Mouse (Mus musculus) CH12.LX (cell line): ENCODE data around the gene Acot4. TPM values are rescaled to one million over a fixed set of nuclear protein-coding genes. Genes with fewer than 3 reads are reported as not detected.

ENCODE experiments used
- DNase-seq: peaks from one replicate; pipeline ENCODE4 v3.0.0-alpha.2; 2013; ENCODE audit errors: extremely low read depth
- H3K27ac ChIP-seq: 2 replicates; pipeline ENCODE4 v1.5.1; 2012; ENCODE audit warnings: low read depth, mild to moderate bottlenecking, control low read depth, moderate library complexity; ENCODE audit not compliant: insufficient read depth
- H3K27me3 ChIP-seq: replicated peaks from 2 replicates; pipeline ENCODE3; 2012; ENCODE audit warnings: inconsistent platforms
- H3K36me3 ChIP-seq, 2 experiments: replicated peaks in 1 of 2; 2 replicates each; pipeline versions ENCODE3 to v1.6.1; 2012; ENCODE audit warnings: inconsistent platforms in 1 of 2, low read length in 1 of 2, mild to moderate bottlenecking in 1 of 2, mixed read lengths in 1 of 2, moderate library complexity in 1 of 2; ENCODE audit not compliant: control insufficient read depth in 1 of 2, insufficient read depth in 1 of 2
- H3K4me1 ChIP-seq, 2 experiments: 2 replicates each; pipeline ENCODE4 v1.6.1; 2012; ENCODE audit warnings: inconsistent platforms in 1 of 2, moderate library complexity in 1 of 2; ENCODE audit not compliant: insufficient read depth in 2 of 2, control insufficient read depth in 1 of 2
- H3K4me2 ChIP-seq: 2 replicates; pipeline ENCODE4 v1.6.1; 2012; ENCODE audit warnings: low read depth, mild to moderate bottlenecking, control low read depth; ENCODE audit not compliant: poor library complexity, insufficient read depth, severe bottlenecking
- H3K4me3 ChIP-seq, 3 experiments: fragments of 150-350 bp in 1 of 3; sonication (generic) in 1 of 3; replicated peaks in 1 of 3; 2 replicates each; pipeline versions ENCODE3 to v1.5.1; 2011 to 2012; ENCODE audit warnings: low read depth in 2 of 3, low read length in 2 of 3, mild to moderate bottlenecking in 2 of 3, moderate library complexity in 2 of 3, control low read depth in 1 of 3, improper control_type of control experiment in 1 of 3, inconsistent platforms in 1 of 3, mixed read lengths in 1 of 3; ENCODE audit not compliant: poor library complexity in 1 of 3
- H3K79me2 ChIP-seq: replicated peaks from 2 replicates; pipeline ENCODE4 v1.6.1; 2012; ENCODE audit warnings: mild to moderate bottlenecking, moderate library complexity; ENCODE audit not compliant: control insufficient read depth, poor library complexity, insufficient read depth, severe bottlenecking; ENCODE audit errors: extremely low read depth
- H3K9ac ChIP-seq: 2 replicates; pipeline ENCODE4 v1.6.1; 2012; ENCODE audit warnings: low read depth, mild to moderate bottlenecking, control low read depth, moderate library complexity; ENCODE audit not compliant: insufficient read depth
- H3K9me3 ChIP-seq: replicated peaks from 2 replicates; pipeline ENCODE3; 2012; ENCODE audit warnings: low read length, inconsistent platforms, mixed read lengths
- CTCF ChIP-seq, 2 experiments: IDR thresholded peaks in 1 of 2; conservative IDR thresholded peaks in 1 of 2; 2 replicates each; pipeline ENCODE4 v1.5.1; 2011 to 2012; ENCODE audit warnings: low read depth in 2 of 2, low read length in 2 of 2, improper control_type of control experiment in 1 of 2, inconsistent platforms in 1 of 2, mild to moderate bottlenecking in 1 of 2, moderate library complexity in 1 of 2
- E2F4 ChIP-seq: IDR thresholded peaks from 2 replicates; pipeline ENCODE4 v1.6.1; 2011; ENCODE audit warnings: low read depth, low read length, improper control_type of control experiment; ENCODE audit not compliant: insufficient replicate concordance
- ELF1 ChIP-seq: IDR thresholded peaks from 2 replicates; pipeline ENCODE4 v1.6.1; 2014; ENCODE audit warnings: low read depth, mild to moderate bottlenecking, inconsistent platforms, low read length, improper control_type of control experiment
- EP300 ChIP-seq: IDR thresholded peaks from 2 replicates; pipeline ENCODE4 v1.6.1; 2011; ENCODE audit warnings: low read length, improper control_type of control experiment
- GABPA ChIP-seq: IDR thresholded peaks from 2 replicates; pipeline ENCODE4 v1.6.1; 2012; ENCODE audit warnings: low read depth, low read length, improper control_type of control experiment, inconsistent platforms; ENCODE audit not compliant: insufficient replicate concordance
- HCFC1 ChIP-seq: IDR thresholded peaks from 2 replicates; pipeline ENCODE4 v1.6.1; 2012; ENCODE audit warnings: low read depth, mild to moderate bottlenecking, inconsistent platforms, low read length, improper control_type of control experiment
- IRF4 ChIP-seq: IDR thresholded peaks from 2 replicates; pipeline ENCODE4 v1.6.1; 2014; ENCODE audit warnings: low read depth, mild to moderate bottlenecking, inconsistent platforms, low read length, improper control_type of control experiment
- JUND ChIP-seq: conservative IDR thresholded peaks from 2 replicates; pipeline ENCODE4 v1.6.1; 2011; ENCODE audit warnings: low read depth, low read length, improper control_type of control experiment
- MAFK ChIP-seq: IDR thresholded peaks from 2 replicates; pipeline ENCODE4 v1.6.1; 2011; ENCODE audit warnings: low read length, improper control_type of control experiment; ENCODE audit not compliant: insufficient replicate concordance
- MAX ChIP-seq: IDR thresholded peaks from 2 replicates; pipeline ENCODE4 v1.6.1; 2011; ENCODE audit warnings: low read length, improper control_type of control experiment
- MEF2A ChIP-seq: IDR thresholded peaks from 2 replicates; pipeline ENCODE4 v1.6.1; 2014; ENCODE audit warnings: low read depth, mild to moderate bottlenecking, inconsistent platforms, low read length, improper control_type of control experiment, borderline replicate concordance
- MYC ChIP-seq: IDR thresholded peaks from 2 replicates; pipeline ENCODE4 v1.6.1; 2011; ENCODE audit warnings: low read depth, mild to moderate bottlenecking, improper control_type of control experiment, low read length
- NELFE ChIP-seq: IDR thresholded peaks from 2 replicates; pipeline ENCODE4 v1.6.1; 2011; ENCODE audit warnings: low read depth, low read length, improper control_type of control experiment
- POLR2A ChIP-seq: IDR thresholded peaks from 2 replicates; pipeline ENCODE4 v1.6.1; 2011; ENCODE audit warnings: low read depth, mild to moderate bottlenecking, improper control_type of control experiment, low read length
- RAD21 ChIP-seq: IDR thresholded peaks from 2 replicates; pipeline ENCODE4 v1.6.1; 2011; ENCODE audit warnings: low read depth, mild to moderate bottlenecking, low read length, improper control_type of control experiment, moderate library complexity
- SMC3 ChIP-seq: IDR thresholded peaks from 2 replicates; pipeline ENCODE4 v1.6.1; 2011; ENCODE audit warnings: low read depth, low read length, improper control_type of control experiment
- TBP ChIP-seq: conservative IDR thresholded peaks from 2 replicates; pipeline ENCODE4 v1.6.1; 2011; ENCODE audit warnings: low read depth, low read length, improper control_type of control experiment
- UBTF ChIP-seq: IDR thresholded peaks from 2 replicates; pipeline ENCODE4 v1.6.1; 2012; ENCODE audit warnings: low read depth, mild to moderate bottlenecking, inconsistent platforms, low read length, improper control_type of control experiment, moderate library complexity
- USF1 ChIP-seq: IDR thresholded peaks from 2 replicates; pipeline ENCODE4 v1.6.1; 2014; ENCODE audit warnings: low read depth, mild to moderate bottlenecking, inconsistent platforms, low read length, improper control_type of control experiment
- ZKSCAN1 ChIP-seq: IDR thresholded peaks from 2 replicates; pipeline ENCODE4 v1.6.1; 2012; ENCODE audit warnings: low read depth, inconsistent platforms, low read length, improper control_type of control experiment, borderline replicate concordance
- ZMIZ1 ChIP-seq: IDR thresholded peaks from 2 replicates; pipeline ENCODE4 v1.6.1; 2012; ENCODE audit warnings: low read depth, mild to moderate bottlenecking, inconsistent platforms, low read length, improper control_type of control experiment
- ZNF384 ChIP-seq: IDR thresholded peaks from 2 replicates; pipeline ENCODE4 v1.6.1; 2012; ENCODE audit warnings: low read depth, low read length, improper control_type of control experiment, inconsistent platforms
- dilution Hi-C: fragments of 300-500 bp; cut with MboI; formaldehyde crosslinking; loops from 2 replicates; pipeline ENCODE4 v1.14.3; 2020; ENCODE audit warnings: low sequenced_read_pairs; ENCODE audit not compliant: extremely low pct_unique_long_range_greater_than_20kb, extremely low pct_ligation_motif_present
- in situ Hi-C: fragments of 300-500 bp; cut with MboI; formaldehyde crosslinking; loops from 3 replicates; pipeline ENCODE4 v1.14.3; 2019; ENCODE audit warnings: low sequenced_read_pairs, low pct_ligation_motif_present, low pct_unique_long_range_greater_than_20kb, mixed read lengths
- polyA plus RNA-seq: library from polyadenylated mRNA; unstranded; fragments of >175 nt; gene quantifications from 2 replicates; pipeline ENCODE4 v1.2.1, GENCODE M21; 2012; ENCODE audit warnings: low read depth; ENCODE audit not compliant: insufficient read length
- total RNA-seq, 2 experiments: library from RNA; depleted of rRNA; stranded (reverse); fragments of 300-350 nt in 1 of 2; fragments of >200 nt in 1 of 2; gene quantifications; 2 replicates each; pipeline ENCODE4 v1.2.3; 2012 to 2014

Gene Acot4
- total and polyA plus RNA-seq, 3 experiments = not detected

DNA sequence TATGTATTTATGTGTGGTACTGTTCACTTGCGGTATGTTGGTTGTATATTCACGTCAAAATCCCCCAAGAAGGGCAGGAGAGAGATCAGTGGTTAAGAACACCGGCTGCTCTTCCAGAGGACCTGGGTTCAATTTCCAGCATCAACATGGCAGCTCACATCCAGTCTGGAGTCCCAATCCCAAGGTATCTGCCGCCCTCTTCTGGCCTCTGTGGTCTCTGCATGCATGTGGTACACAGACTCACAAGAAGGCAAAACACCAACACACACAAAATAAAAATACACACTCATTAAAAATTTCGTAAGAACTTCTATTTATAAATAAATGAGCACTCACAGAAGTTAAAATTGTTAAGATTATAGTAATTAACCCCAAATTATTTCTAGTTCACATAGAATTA, 25.0 kb downstream of the Acot4 start:
- H3K4me1 ChIP-seq = no peaks in the 10 kb centered on the region
- no peak overlapping the region for H3K4me2 ChIP-seq
- H3K36me3 ChIP-seq = no peaks in the 10 kb centered on the region
- TF ChIP-seq JUND = no peak
- TF ChIP-seq UBTF = no peak
- TF ChIP-seq TBP = no peak
- peak; percentile 42 for TF ChIP-seq RAD21
- TF ChIP-seq CTCF (conservative IDR thresholded peaks at IDR 0.05 in 1 of 2, IDR thresholded peaks at IDR 0.05 in 1 of 2; ENCODE audit: low read depth in 2 of 2, low read length in 2 of 2) = peak; percentile 20 to 52; a peak in 2 of 4 replicates
- no peak for TF ChIP-seq E2F4
- TF ChIP-seq ELF1 = no peak
- no peak for TF ChIP-seq MEF2A
- peak; percentile 10; the same call in 1 of the 2 replicates for TF ChIP-seq SMC3
- no peak for TF ChIP-seq POLR2A
- TF ChIP-seq MAFK = no peak
- no peak for TF ChIP-seq EP300
- no peak for TF ChIP-seq NELFE
- TF ChIP-seq ZKSCAN1 = no peak
- no peak for TF ChIP-seq HCFC1
- TF ChIP-seq MYC = no peak
- TF ChIP-seq ZNF384 = no peak
- H3K27ac ChIP-seq = no peak overlapping the region
- H3K79me2 ChIP-seq = no peaks in the 10 kb centered on the region
- peaks cover 2% of the 10 kb centered on the region for H3K9me3 ChIP-seq
- H3K4me3 ChIP-seq = no peak overlapping the region
- in situ Hi-C loops (loop anchor here (25.0 kb wide), 2 partner anchors 101 to 276 kb away; partner anchors contain the start of gene Riox1), dilution Hi-C loops (no loop called here)
- DNase-seq = peak; percentile 6
- no peak overlapping the region for H3K9ac ChIP-seq
- H3K27me3 ChIP-seq = no peaks in the 10 kb centered on the region

DNA sequence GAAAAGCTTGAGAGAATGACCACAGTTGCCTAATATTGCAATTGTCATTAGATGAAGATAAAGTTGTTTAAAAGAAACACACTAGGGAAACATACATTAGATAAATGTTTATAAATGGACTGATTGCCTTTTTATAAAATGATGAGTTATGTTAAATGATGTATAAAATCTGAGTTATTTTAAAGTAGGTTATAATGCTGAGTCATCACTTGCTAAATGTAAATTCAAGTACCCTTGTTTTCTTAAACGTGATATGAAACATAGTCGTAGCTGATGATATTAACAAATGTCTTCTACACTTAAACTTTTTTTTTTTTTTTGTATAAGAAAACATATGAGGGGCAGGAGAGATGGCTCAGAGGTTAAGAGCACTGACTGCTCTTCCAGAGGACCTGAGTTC, 25.7 kb downstream of the Acot4 start:
- TF ChIP-seq JUND (no peak), UBTF (no peak), MAFK (peak; percentile 87), GABPA (no peak), ZMIZ1 (no peak), USF1 (no peak), MAX (no peak), IRF4 (no peak)
- in situ Hi-C loops (loop anchor here (25.0 kb wide), 2 partner anchors 102 to 277 kb away; partner anchors contain the start of gene Riox1), dilution Hi-C loops (no loop called here)
- no peaks in the 10 kb centered on the region for H3K27me3 ChIP-seq
- H3K4me3 ChIP-seq = no peak overlapping the region
- no peak overlapping the region for H3K4me2 ChIP-seq
- DNase-seq = no peak
- no peaks in the 10 kb centered on the region for H3K4me1 ChIP-seq
- no peaks in the 10 kb centered on the region for H3K36me3 ChIP-seq
- H3K27ac ChIP-seq = no peak overlapping the region
- H3K79me2 ChIP-seq = no peaks in the 10 kb centered on the region
- H3K9me3 ChIP-seq = peaks cover 2% of the 10 kb centered on the region
- no peak overlapping the region for H3K9ac ChIP-seq
